Mouse (Mus musculus) midbrain, embryonic 14.5 days (tissue): Measurements from ENCODE around the gene Tlk1. TPM values are rescaled to one million over a fixed set of nuclear protein-coding genes. Genes with fewer than 3 reads are reported as not detected.

Experiments
- ATAC-seq: fragments of 200-750 bp; cut with Nextera tagmentation; 2 replicates; pipeline ENCODE4 v1.8.0; 2017; ENCODE audit warnings: moderate number of reproducible peaks, moderate library complexity; ENCODE audit not compliant: low FRiP score, low TSS enrichment
- DNase-seq: peaks from one replicate; pipeline ENCODE4 v3.0.0-alpha.2; 2015
- H3K27ac ChIP-seq: fragments of 300-500 bp; sonication (generic); replicated peaks from 2 replicates; pipeline ENCODE4 v1.5.1; 2014; ENCODE audit warnings: mild to moderate bottlenecking, low read depth, low read length, moderate library complexity
- H3K27me3 ChIP-seq: fragments of 300-500 bp; sonication (generic); 2 replicates; pipeline ENCODE4 v1.6.1; 2014; ENCODE audit warnings: low read length, control low read depth, mixed read lengths; ENCODE audit not compliant: control insufficient read depth, insufficient read depth
- H3K36me3 ChIP-seq: fragments of 300-500 bp; sonication (generic); 2 replicates; pipeline ENCODE4 v1.6.1; 2014; ENCODE audit warnings: low read length, control low read depth; ENCODE audit not compliant: control insufficient read depth, insufficient read depth
- H3K4me1 ChIP-seq: fragments of 300-500 bp; sonication (generic); 2 replicates; pipeline ENCODE4 v1.6.1; 2014; ENCODE audit warnings: mild to moderate bottlenecking, antibody characterized with exemption, low read length, control low read depth; ENCODE audit not compliant: control insufficient read depth, insufficient read depth
- H3K4me2 ChIP-seq: fragments of 300-500 bp; sonication (generic); 2 replicates; pipeline ENCODE4 v1.6.1; 2014; ENCODE audit warnings: mild to moderate bottlenecking, low read length, moderate library complexity
- H3K4me3 ChIP-seq: fragments of 300-500 bp; sonication (generic); replicated peaks from 2 replicates; pipeline ENCODE4 v1.5.1; 2014; ENCODE audit warnings: low read depth, low read length
- H3K9ac ChIP-seq: fragments of 300-500 bp; sonication (generic); replicated peaks from 2 replicates; pipeline ENCODE4 v1.6.1; 2014; ENCODE audit warnings: mild to moderate bottlenecking, low read length, moderate library complexity
- H3K9me3 ChIP-seq: fragments of 300-500 bp; sonication (generic); 2 replicates; pipeline ENCODE4 v1.6.1; 2016; ENCODE audit warnings: low read length, control low read depth, mixed read lengths; ENCODE audit not compliant: control insufficient read depth
- WGBS: fragments of 180-500 bp; shearing (Covaris S2); extraction: QIAGEN DNeasy Blood & Tissue Kit; methylation state at CpG from one replicate; pipeline ENCODE4 v1.1.7; 2014; 5-methylcytosine and 5-hydroxymethylcytosine counted together
- polyA plus RNA-seq: library from polyadenylated mRNA; unstranded; fragments of >200 nt; fragmentation: Nextera tagmentation; extraction: Ambion mirVana; gene quantifications from 2 replicates; pipeline ENCODE4 v1.2.1, GENCODE M21; 2014

Gene Tlk1
- polyA plus RNA-seq, 1 experiment from 2014 or later: 27.5 TPM

- ATAC-seq: no peak
- no peak overlapping the region for H3K27ac ChIP-seq
- no peaks in the 10 kb centered on the region for H3K36me3 ChIP-seq
- H3K4me2 ChIP-seq: no peak overlapping the region
- no peaks in the 10 kb centered on the region for H3K4me1 ChIP-seq
- no peak for DNase-seq
- WGBS: 41% methylated on average over 12 of the region's 12 CpGs
- no peak overlapping the region for H3K4me3 ChIP-seq
- H3K9me3 ChIP-seq: no peaks in the 10 kb centered on the region
- H3K9ac ChIP-seq: no peak overlapping the region
- no peaks in the 10 kb centered on the region for H3K27me3 ChIP-seq
Measured at GRCm38 (mm10) chr2:70838536-70839216, 13.1 kb upstream of the Tlk1 start.

- Histone ChIP-seq H3K9ac (no peak overlapping the region), H3K4me1 (no peaks in the 10 kb centered on the region), H3K27ac (no peak overlapping the region), H3K9me3 (no peaks in the 10 kb centered on the region), H3K4me2 (no peak overlapping the region), H3K4me3 (no peak overlapping the region), H3K27me3 (no peaks in the 10 kb centered on the region), H3K36me3 (no peaks in the 10 kb centered on the region)
- DNase-seq (no peak), ATAC-seq (no peak)
- 75% methylated on average over 4 of the region's 4 CpGs for WGBS
Measured at GRCm38 (mm10) chr2:70836306-70836651, 10.8 kb upstream of the Tlk1 start.

GRCm38 (mm10) chr2:70835641-70836305, 10.2 kb upstream of the Tlk1 start:
- Histone ChIP-seq H3K9me3 (no peaks in the 10 kb centered on the region), H3K27me3 (no peaks in the 10 kb centered on the region), H3K4me2 (no peak overlapping the region), H3K4me1 (no peaks in the 10 kb centered on the region), H3K4me3 (no peak overlapping the region), H3K27ac (no peak overlapping the region), H3K36me3 (no peaks in the 10 kb centered on the region), H3K9ac (no peak overlapping the region)
- whole genome bisulfite sequencing: 83% methylated on average over 9 of the region's 9 CpGs
- DNase-seq: no peak
- no peak for ATAC-seq

GRCm38 (mm10) chr2:70835209-70835608, 9.7 kb upstream of the Tlk1 start:
- DNase-seq: no peak
- H3K4me1 ChIP-seq: no peaks in the 10 kb centered on the region
- no peak for ATAC-seq
- no peaks in the 10 kb centered on the region for H3K27me3 ChIP-seq
- H3K4me3 ChIP-seq: no peak overlapping the region
- no peaks in the 10 kb centered on the region for H3K36me3 ChIP-seq
- H3K4me2 ChIP-seq: no peak overlapping the region
- 91% methylated on average over 2 of the region's 2 CpGs for WGBS
- no peaks in the 10 kb centered on the region for H3K9me3 ChIP-seq
- no peak overlapping the region for H3K9ac ChIP-seq
- H3K27ac ChIP-seq: no peak overlapping the region

- no peaks in the 10 kb centered on the region for H3K27me3 ChIP-seq
- no peak overlapping the region for H3K4me3 ChIP-seq
- no peaks in the 10 kb centered on the region for H3K9me3 ChIP-seq
- no peaks in the 10 kb centered on the region for H3K36me3 ChIP-seq
- H3K4me1 ChIP-seq: no peaks in the 10 kb centered on the region
- H3K27ac ChIP-seq: no peak overlapping the region
- ATAC-seq (no peak), DNase-seq (no peak)
- no peak overlapping the region for H3K4me2 ChIP-seq
- 50% methylated on average over 1 of the region's 1 CpGs for WGBS
- H3K9ac ChIP-seq: no peak overlapping the region
Measured at GRCm38 (mm10) chr2:70833261-70833660, 7.7 kb upstream of the Tlk1 start.

- H3K36me3 ChIP-seq: no peaks in the 10 kb centered on the region
- H3K4me1 ChIP-seq: no peaks in the 10 kb centered on the region
- no peak for DNase-seq
- WGBS: 90% methylated on average over 10 of the region's 10 CpGs
- no peaks in the 10 kb centered on the region for H3K27me3 ChIP-seq
- H3K9ac ChIP-seq: no peak overlapping the region
- no peak overlapping the region for H3K4me3 ChIP-seq
- ATAC-seq: no peak
- H3K27ac ChIP-seq: no peak overlapping the region
- no peaks in the 10 kb centered on the region for H3K9me3 ChIP-seq
- no peak overlapping the region for H3K4me2 ChIP-seq
Measured at GRCm38 (mm10) chr2:70831709-70832350, 6.3 kb upstream of the Tlk1 start.

- no peak for DNase-seq
- Histone ChIP-seq H3K27ac (no peak overlapping the region), H3K27me3 (no peaks in the 10 kb centered on the region), H3K4me3 (no peak overlapping the region), H3K9me3 (no peaks in the 10 kb centered on the region), H3K4me2 (no peak overlapping the region), H3K36me3 (no peaks in the 10 kb centered on the region), H3K4me1 (no peaks in the 10 kb centered on the region), H3K9ac (no peak overlapping the region)
- WGBS: 57% methylated on average over 2 of the region's 2 CpGs
- no peak for ATAC-seq
Measured at GRCm38 (mm10) chr2:70830683-70831082, 5.2 kb upstream of the Tlk1 start.

GRCm38 (mm10) chr2:70829946-70830610, 4.5 kb upstream of the Tlk1 start:
- Histone ChIP-seq H3K36me3 (no peaks in the 10 kb centered on the region), H3K27me3 (no peaks in the 10 kb centered on the region), H3K27ac (no peak overlapping the region), H3K4me2 (no peak overlapping the region), H3K4me1 (no peaks in the 10 kb centered on the region), H3K9me3 (no peaks in the 10 kb centered on the region), H3K9ac (no peak overlapping the region), H3K4me3 (no peak overlapping the region)
- DNase-seq: no peak
- no peak for ATAC-seq
- WGBS: 93% methylated on average over 5 of the region's 5 CpGs
